Mouse (Mus musculus): ENCODE data around the gene Mob3c. TPM values are rescaled to one million over a fixed set of nuclear protein-coding genes. Genes with fewer than 3 reads are reported as not detected.

Mob3c gene
- polyA plus RNA-seq (2012): 9.2 and 15.7 TPM in 2 replicates

DNA sequence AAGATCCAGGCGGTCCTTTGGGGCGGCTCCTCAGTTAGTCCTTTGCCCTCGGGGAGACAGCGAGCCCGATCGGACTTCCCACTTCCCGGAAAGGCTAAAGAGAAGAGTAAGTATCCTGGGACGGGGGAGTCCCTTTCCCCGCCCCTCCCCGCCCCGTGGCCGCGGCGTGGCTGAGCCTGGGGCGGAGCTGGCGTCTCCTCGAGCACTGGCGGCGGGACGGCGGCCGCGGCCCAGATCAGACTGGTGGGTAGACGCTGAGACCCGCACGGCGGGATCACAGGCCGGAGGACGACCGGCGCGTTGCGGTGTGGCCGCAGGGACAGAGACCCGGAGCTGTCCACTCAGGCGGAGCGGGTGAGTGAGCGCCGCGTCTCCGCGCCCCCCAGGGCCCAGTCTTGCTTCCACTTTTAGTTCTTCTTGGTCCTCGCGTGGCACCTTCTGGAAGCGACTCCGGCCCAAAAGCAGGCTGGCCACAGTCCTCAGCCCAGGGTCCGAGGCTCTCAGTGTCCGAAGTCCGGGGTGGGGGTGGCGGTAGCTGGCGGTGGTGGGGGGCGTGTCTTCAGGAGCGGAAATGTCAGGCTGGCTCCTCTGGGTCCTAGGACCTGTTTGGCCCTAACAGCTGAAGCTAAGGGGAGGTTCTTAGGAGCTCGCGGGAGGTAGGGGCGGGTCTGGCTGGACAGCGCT, at the start of gene Mob3c:
Mob3c (plus strand) TSS at position 205 of the 684 bp plus-strand sequence.
- TF ChIP-seq GATA1 (IDR thresholded peaks at IDR 0.05; ENCODE audit: low read length): no peak

DNA sequence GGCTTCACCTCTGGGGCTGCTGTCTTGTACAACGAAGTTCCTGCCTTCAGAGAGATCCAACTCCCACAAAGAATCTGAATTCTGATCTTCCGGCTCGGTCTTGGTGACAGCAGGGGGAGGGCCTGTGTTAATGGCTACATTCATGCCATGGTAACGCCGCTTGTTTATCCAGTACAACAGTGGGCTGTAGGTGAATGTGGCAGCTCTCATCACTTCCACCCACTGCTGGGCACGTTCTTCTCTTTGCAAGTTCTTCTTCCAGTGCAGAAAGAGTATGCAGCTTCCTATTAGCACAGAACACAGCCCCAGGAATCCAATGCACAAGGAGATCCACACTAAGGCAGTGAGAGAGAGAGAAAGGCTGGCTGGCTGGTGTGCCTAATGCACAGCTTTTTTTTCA, 47.6 kb upstream of the Mob3c start:
- no peak for TF ChIP-seq GATA1 (IDR thresholded peaks at IDR 0.05; ENCODE audit: low read length)

DNA sequence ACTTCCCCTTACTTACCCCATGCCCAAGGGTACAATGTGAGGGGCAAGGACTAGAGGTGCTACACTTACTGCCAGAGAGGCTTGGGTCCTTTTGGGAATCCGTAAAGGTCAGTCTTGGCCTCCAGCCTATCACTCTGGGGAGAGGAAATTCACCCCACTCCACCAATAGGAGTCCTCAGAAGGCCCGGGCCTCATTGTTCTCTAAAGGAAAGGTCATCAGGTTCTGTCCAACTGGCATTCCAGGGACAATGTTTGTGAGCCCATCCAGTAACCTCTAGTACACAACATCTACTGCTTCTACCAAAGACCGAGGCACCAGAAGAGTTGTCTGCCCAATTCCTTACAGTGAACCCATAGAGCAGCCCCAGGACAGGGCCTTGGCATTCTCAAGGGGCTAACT, 47.0 kb upstream of the Mob3c start, which contains the start of gene Tex38:
Tex38 (minus strand) TSS at position 101 of the 400 bp plus-strand sequence.
- TF ChIP-seq GATA1 (IDR thresholded peaks at IDR 0.05; ENCODE audit: low read length): no peak

DNA sequence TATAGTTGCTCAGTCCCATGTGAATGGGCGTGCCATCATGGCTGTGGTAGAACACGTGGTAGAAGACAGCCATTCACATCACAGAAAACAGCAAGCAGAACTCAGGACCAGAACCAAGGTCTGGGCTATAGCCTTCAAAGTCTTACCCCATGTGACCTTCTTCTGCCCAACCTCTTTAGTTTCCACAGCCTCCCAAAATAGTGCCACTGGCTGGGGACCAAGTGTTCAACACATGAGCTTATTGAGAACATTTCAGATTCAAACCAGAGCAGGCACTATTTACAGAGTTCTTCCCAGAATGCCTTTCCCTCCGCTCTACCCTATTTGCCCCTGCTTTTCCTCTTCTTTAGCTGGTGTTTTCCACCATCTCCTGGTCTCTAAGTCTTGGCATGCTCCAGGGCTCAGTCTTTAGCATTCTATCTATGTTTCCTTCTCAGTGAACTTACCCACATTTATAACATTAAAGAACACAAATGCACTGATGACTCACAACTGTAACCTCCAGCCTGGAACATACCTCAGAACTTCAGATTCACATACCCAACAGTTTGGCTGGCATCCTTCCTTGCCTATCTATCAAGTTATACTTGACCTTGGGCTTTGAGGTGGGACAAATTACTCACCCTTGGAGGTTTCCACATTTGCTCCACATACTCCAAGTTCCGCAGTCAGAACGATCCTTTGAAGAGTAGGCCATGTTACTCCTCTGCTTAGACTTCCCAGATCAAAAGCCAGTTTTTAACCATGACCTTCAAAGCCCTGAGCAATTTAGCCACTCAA, 45.7 kb upstream of the Mob3c start:
- no peak for TF ChIP-seq GATA1 (IDR thresholded peaks at IDR 0.05; ENCODE audit: low read length)

DNA sequence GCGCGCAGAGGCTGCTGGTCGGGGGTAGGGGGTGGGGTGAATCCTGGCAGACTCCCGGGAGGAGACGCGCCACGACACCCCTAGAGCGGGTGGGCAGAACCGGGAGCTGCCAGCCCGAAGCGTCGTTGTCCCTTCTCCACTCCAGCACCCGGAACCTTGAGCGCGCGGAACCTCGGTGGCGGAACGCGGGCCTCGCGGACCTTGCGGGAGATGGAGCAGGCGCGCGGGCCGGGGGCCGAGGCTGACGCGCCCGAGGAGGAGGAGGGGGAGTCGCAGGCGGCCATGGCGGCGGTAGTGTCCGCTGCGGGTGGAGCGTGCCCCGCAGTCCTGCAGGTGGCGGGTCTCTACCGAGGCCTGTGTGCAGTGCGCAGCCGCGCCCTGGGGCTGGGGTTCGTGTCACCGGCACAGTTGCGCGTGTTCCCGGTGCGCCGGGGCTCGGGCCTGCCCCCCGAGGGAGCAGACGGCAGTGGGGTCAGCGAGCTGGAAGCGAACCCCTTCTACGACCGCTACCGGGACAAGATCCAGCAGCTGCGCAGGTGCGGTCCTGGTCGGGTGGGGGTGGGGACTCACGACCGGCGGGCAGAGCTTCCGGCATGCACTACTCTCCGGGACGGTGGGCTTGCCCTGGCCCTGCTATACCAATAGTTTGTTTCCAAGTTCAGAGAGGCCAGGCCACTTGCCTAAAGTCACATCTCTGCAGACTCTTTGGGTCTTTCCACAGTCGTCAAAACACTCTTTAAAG, 43.0 kb upstream of the Mob3c start, which contains the start of gene Atpaf1:
Atpaf1 (plus strand) TSS at position 44 of the 742 bp plus-strand sequence.
- no peak for TF ChIP-seq GATA1 (IDR thresholded peaks at IDR 0.05; ENCODE audit: low read length)

DNA sequence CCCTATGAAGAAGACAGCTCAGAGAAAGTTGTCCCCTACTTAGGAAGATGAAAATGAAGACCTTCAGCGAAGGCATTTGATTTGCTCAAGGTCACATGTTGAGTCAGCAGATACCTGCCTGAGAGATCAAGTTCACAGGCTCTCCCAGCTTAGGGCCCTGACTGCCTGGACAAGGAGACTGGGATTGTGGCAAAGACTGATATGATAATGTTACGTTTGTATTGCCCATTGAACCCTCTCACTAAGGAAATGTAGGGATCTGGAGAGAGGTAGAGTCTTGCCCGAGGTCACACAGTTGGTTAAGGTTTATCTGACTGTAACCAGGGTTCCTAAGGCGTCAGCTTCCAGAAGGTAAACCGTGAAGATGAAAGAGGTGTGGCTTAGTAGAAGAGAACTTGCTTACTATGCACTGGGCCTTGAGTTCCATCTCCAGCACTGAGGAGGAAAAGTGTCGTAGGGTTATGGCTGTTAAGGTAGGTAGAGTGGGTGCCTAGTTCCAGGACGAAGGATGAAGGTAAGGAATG, 42.3 kb upstream of the Mob3c start:
- no peak for TF ChIP-seq GATA1 (IDR thresholded peaks at IDR 0.05; ENCODE audit: low read length)

DNA sequence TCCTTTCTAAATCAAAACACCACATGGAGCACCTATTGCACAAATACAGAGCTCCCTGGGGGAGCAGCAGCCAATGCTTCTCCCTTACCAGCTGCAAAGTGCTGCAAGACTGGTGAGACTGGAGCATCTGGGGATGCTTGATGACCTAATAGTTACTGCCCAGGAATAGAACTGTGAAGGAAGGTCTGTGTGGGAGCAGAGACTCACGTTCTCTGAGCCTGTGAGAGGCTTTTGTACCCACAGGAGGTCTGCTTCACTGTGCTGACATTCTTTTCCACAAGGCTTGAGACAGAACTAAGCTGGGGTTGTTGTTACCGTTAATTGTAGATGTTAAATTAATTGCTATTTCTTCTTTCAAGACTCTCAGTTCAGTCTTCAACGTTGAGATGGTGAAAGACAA, 37.0 kb upstream of the Mob3c start:
- no peak for TF ChIP-seq GATA1 (IDR thresholded peaks at IDR 0.05; ENCODE audit: low read length)

DNA sequence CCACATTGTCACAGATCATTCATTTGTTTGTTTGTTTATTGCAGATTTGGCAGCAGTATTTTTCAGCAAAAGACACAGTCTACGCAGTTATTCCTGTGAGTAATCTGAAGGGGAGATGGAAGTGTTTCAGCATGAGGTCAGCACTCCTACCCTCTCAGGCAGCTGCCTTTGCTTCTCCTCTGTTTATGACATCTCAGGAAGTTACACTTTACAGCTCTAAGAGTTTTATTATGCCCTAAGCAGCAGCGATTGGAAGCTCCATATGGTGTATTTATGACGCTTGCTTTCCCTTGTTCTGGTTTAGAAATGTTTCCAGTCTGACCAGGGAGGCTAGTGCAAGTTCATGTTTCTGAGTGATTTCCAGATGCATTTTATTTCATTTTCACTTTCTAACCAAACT, 32.5 kb upstream of the Mob3c start:
- TF ChIP-seq GATA1 (IDR thresholded peaks at IDR 0.05; ENCODE audit: low read length): no peak

DNA sequence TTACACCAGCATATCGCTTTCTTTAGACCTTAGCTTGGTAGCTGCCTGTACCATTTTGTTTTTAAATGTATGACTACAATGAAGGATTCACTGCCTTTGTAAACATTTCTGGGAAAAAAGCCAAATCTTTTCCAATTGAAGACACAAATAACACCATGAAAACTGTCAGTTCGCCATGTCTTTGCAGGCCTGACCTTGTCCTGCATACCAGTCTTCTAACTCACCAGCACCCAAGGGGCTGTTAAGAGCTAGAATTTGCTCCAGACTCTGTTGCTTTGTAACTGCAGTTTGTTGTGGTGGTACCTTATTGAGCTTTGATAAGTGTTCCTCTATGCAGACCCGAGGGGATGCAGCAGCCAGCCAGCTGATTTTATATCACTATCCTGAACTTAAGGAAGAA, 27.9 kb upstream of the Mob3c start:
- no peak for TF ChIP-seq GATA1 (IDR thresholded peaks at IDR 0.05; ENCODE audit: low read length)

DNA sequence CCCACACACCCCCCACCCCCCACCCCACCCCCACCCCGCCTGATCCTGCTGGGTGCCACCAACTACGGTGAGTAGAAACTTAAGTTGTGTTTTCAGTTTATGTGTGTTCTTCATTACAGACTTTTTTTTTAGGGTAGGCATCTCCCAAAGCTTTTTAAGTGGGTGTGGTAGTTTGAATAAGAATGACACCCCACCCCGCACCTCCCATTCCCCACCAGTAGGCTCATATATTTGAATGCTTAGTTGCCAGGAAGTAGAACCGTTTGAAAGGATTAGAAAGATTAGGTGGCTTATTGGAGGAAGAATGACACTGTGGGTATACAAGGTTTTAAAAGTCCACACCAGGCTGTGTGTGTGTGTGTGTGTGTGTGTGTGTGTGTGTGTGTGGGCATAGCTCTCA, 15.6 kb upstream of the Mob3c start:
- no peak for TF ChIP-seq GATA1 (IDR thresholded peaks at IDR 0.05; ENCODE audit: low read length)

DNA sequence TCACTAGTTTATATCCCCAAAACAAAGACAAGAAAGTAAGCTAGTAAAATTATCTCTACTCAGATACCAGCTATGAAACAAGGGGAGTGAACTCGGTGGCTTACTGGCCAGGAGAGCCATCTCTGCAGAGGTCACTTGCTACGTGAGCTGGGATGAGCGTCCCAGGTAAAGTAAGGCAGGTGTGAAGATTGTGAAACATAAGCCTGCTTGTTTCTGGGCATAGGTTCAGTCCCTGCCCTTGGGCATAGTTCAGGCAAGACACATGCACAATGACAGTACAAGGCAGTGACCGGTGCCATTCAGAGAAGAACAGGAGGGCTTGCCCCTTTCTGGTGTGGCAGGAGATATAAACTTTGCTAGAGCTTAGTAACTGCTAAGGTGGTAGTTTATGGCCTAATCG, 12.3 kb upstream of the Mob3c start:
- no peak for TF ChIP-seq GATA1 (IDR thresholded peaks at IDR 0.05; ENCODE audit: low read length)

DNA sequence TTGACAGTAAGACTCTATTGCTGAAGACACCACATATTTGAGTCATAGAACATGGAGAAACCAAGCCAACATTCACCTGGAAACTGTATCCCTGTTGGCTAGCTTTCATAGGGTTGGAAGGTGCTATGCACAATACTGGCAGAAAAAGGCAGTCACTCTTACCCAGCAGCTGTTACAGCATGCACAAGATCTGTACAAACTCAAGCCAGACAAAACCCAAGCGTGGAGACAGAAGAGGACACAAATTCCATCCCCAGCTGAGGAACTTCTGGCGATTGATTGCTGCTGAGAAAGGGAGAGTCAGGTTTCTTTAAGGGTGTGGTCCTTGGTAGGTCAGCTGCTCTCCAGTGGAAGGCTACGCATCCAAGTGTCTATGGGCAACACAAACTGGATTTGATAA, 7.7 kb upstream of the Mob3c start:
- TF ChIP-seq GATA1 (IDR thresholded peaks at IDR 0.05; ENCODE audit: low read length): no peak

DNA sequence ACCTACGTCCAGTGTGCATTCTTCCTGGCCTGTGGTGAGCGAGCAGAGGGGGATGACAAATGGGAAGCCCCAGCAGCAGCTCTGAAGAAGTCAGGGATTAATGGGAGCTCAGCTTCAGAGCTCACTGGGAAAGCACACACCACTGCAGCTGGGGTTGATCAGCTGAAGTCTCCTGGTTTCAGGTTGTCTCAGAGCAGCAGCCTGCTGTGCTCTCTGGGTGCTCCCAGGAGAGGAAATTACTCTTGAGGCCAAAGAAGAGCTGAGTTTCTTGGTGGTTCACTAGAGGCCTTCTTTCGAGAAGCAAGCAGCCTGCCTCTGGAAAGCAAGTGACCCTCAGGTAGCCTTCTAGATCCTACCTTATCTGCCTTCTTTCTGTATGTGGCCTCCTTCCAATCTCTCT, 6.9 kb upstream of the Mob3c start:
- no peak for TF ChIP-seq GATA1 (IDR thresholded peaks at IDR 0.05; ENCODE audit: low read length)

DNA sequence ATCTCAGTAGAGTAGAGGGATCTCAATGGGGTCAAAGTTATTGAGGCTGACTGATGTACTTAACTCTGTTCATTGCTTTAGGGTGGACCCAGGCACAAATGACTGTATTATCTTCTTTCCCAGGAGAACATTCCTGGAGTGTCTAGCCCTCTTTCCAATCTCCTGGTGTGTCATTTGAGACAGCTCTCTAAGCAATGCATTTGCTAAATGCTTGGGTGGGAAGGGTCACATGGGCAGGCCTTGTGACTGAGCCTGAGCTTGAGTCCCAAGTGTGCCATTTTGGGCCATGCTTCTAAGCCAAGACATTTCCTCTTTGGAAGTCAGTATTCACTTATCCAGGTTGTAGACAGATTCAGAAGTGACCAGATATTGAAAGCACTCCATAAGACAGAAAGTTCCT, 6.5 kb upstream of the Mob3c start:
- no peak for TF ChIP-seq GATA1 (IDR thresholded peaks at IDR 0.05; ENCODE audit: low read length)

DNA sequence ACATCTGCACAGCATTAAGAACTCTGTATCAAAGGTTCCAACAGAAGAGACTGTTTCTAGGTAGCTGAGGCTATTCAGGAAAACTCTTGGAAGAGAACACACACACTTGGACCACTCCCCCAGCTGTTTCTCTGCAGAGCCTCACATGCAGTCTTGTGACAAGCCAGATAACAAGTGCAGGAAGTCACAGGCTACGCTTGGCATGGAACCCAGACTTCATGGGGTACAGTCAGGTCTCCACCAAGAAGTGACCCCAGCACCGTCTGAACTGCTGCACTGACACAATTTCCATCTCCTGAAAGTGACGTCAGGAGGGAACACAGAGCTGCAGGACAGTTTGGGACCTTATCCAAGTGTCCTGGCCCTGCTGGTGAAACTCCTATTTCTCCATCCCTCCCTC, 6.0 kb upstream of the Mob3c start:
- TF ChIP-seq GATA1 (IDR thresholded peaks at IDR 0.05; ENCODE audit: low read length): no peak

DNA sequence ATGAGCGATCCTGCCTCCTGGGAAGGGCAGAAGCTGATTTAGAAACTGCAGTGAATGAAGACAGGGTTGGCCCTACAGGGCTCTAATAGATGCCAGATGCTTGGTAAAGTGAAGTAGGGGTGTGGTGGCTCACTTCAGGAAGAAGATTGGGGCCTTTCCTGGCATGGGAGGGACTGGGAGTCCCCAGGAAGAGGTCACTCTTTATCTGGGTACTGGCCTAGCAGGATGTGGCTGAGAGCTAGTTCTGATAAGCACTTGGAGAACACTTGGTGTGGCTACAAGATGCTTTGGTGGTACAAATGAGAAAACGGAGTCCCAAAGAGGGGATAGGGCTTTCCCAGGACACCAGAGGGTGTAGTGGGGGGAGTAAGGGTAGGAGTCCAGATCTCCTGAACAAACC, 3.7 kb upstream of the Mob3c start:
- peak; percentile 44 for TF ChIP-seq GATA1 (IDR thresholded peaks at IDR 0.05; ENCODE audit: low read length)
